Mouse (Mus musculus): ENCODE data around the gene Hebp2. TPM values are rescaled to one million over a fixed set of nuclear protein-coding genes. Genes with fewer than 3 reads are reported as not detected.

Gene Hebp2
- total RNA-seq (2023): not detected

GRCm38 (mm10) chr10:18545813-18546235 lies at the start of gene Hebp2:
Hebp2 (minus strand) TSS chr10:18546076.

Other genes with a start within 250 kb of the Hebp2 start
- 3.5 TPM for gene Nhsl1, start 227.1 kb downstream of the Hebp2 start, total RNA-seq (2023)
- gene Arfgef3, start 197.9 kb upstream of the Hebp2 start, total RNA-seq (2023): 0.03 TPM
- gene Gm4922, start 240.7 kb upstream of the Hebp2 start, total RNA-seq (2023): not detected